Mouse (Mus musculus) embryonic facial prominence, embryonic 14.5 days (tissue): ENCODE measurements around the gene Gm10912. TPM values are rescaled to one million over a fixed set of nuclear protein-coding genes. Genes with fewer than 3 reads are reported as not detected.
A peak's percentile ranks its signal among the peaks of the same experiment; 100 is the strongest.
"Not testable (repeated sequence)": the region's sequence is repeated elsewhere in the genome, so short reads cannot be mapped to it uniquely, and the experiment has no call there.

Source experiments
- ATAC-seq: fragments of 200-750 bp; cut with Nextera tagmentation; 2 replicates; pipeline ENCODE4 v1.8.0; 2017; ENCODE audit warnings: low read depth, moderate number of reproducible peaks, moderate TSS enrichment
- DNase-seq: peaks from one replicate; pipeline ENCODE4 v3.0.0-alpha.2; 2015; ENCODE audit warnings: low spot score
- H3K27ac ChIP-seq: fragments of 300-500 bp; sonication (generic); replicated peaks from 2 replicates; pipeline ENCODE4 v1.5.1; 2014; ENCODE audit warnings: low read depth, mild to moderate bottlenecking, low read length, moderate library complexity
- H3K27me3 ChIP-seq: fragments of 300-500 bp; sonication (generic); replicated peaks from 2 replicates; pipeline ENCODE4 v1.6.1; 2014; ENCODE audit warnings: low read length; ENCODE audit not compliant: control insufficient read depth, insufficient read depth
- H3K36me3 ChIP-seq: fragments of 300-500 bp; sonication (generic); 2 replicates; pipeline ENCODE4 v1.6.1; 2014; ENCODE audit warnings: low read length, mixed read lengths; ENCODE audit not compliant: control insufficient read depth, insufficient read depth
- H3K4me1 ChIP-seq: fragments of 300-500 bp; sonication (generic); 2 replicates; pipeline ENCODE4 v1.6.1; 2014; ENCODE audit warnings: antibody characterized with exemption, low read length; ENCODE audit not compliant: control insufficient read depth, insufficient read depth
- H3K4me2 ChIP-seq: fragments of 300-500 bp; sonication (generic); 2 replicates; pipeline ENCODE4 v1.6.1; 2014; ENCODE audit warnings: low read depth, mild to moderate bottlenecking, low read length, moderate library complexity, mixed read lengths
- H3K4me3 ChIP-seq: fragments of 300-500 bp; sonication (generic); 2 replicates; pipeline ENCODE4 v1.5.1; 2014; ENCODE audit warnings: low read depth, mild to moderate bottlenecking, low read length
- H3K9ac ChIP-seq: fragments of 300-500 bp; sonication (generic); 2 replicates; pipeline ENCODE4 v1.6.1; 2014; ENCODE audit warnings: low read depth, mild to moderate bottlenecking, low read length, moderate library complexity, mixed read lengths
- H3K9me3 ChIP-seq: fragments of 300-500 bp; sonication (generic); 2 replicates; pipeline ENCODE4 v1.6.1; 2016; ENCODE audit warnings: low read length; ENCODE audit not compliant: control insufficient read depth
- WGBS: fragments of 180-500 bp; shearing (Covaris S2); extraction: QIAGEN DNeasy Blood & Tissue Kit; methylation state at CpG from one replicate; pipeline ENCODE4 v1.1.7; 2014; 5-methylcytosine and 5-hydroxymethylcytosine counted together
- polyA plus RNA-seq: library from polyadenylated mRNA; unstranded; fragments of >200 nt; fragmentation: Nextera tagmentation; extraction: Ambion mirVana; gene quantifications from 2 replicates; pipeline ENCODE4 v1.2.1, GENCODE M21; 2014

The Gm10912 gene
- polyA plus RNA-seq, 1 experiment from 2014 or later, result not detected

- Histone ChIP-seq H3K4me2 (no peak overlapping the region), H3K36me3 (peaks cover 48% of the 10 kb centered on the region), H3K4me1 (no peaks in the 10 kb centered on the region), H3K9ac (no peak overlapping the region), H3K9me3 (no peaks in the 10 kb centered on the region), H3K27ac (no peak overlapping the region), H3K27me3 (no peaks in the 10 kb centered on the region), H3K4me3 (no peak overlapping the region)
- ATAC-seq (no peak), DNase-seq (no peak)
- WGBS, result 95% methylated on average over 1 of the region's 1 CpGs
These were observed 7.2 kb upstream of the Gm10912 start for GRCm38 (mm10) chr2:104058381-104058780.

GRCm38 (mm10) chr2:104058954-104059353 is 6.7 kb upstream of the Gm10912 start:
- Histone ChIP-seq H3K27ac (no peak overlapping the region), H3K9ac (no peak overlapping the region), H3K4me3 (no peak overlapping the region), H3K4me1 (no peaks in the 10 kb centered on the region), H3K36me3 (peaks cover 42% of the 10 kb centered on the region), H3K4me2 (no peak overlapping the region), H3K9me3 (no peaks in the 10 kb centered on the region), H3K27me3 (no peaks in the 10 kb centered on the region)
- WGBS, result 90% methylated on average over 4 of the region's 4 CpGs
- DNase-seq (no peak), ATAC-seq (no peak)

- DNase-seq (no peak), ATAC-seq (no peak)
- 72% methylated on average over 10 of the region's 10 CpGs for WGBS
- Histone ChIP-seq H3K27me3 (no peaks in the 10 kb centered on the region), H3K4me3 (no peak overlapping the region), H3K36me3 (peaks cover 34% of the 10 kb centered on the region), H3K27ac (no peak overlapping the region), H3K4me1 (no peaks in the 10 kb centered on the region), H3K9ac (no peak overlapping the region), H3K9me3 (no peaks in the 10 kb centered on the region), H3K4me2 (no peak overlapping the region)
These were observed 5.8 kb upstream of the Gm10912 start for GRCm38 (mm10) chr2:104059786-104060185.

- no peak overlapping the region for H3K27ac ChIP-seq
- no peaks in the 10 kb centered on the region for H3K4me1 ChIP-seq
- H3K9ac ChIP-seq, result no peak overlapping the region
- H3K4me2 ChIP-seq, result no peak overlapping the region
- DNase-seq (no peak), ATAC-seq (no peak)
- H3K9me3 ChIP-seq, result no peaks in the 10 kb centered on the region
- no peak overlapping the region for H3K4me3 ChIP-seq
- 97% methylated on average over 6 of the region's 6 CpGs for WGBS
- no peaks in the 10 kb centered on the region for H3K27me3 ChIP-seq
- H3K36me3 ChIP-seq, result peaks cover 26% of the 10 kb centered on the region
These were observed 4.6 kb upstream of the Gm10912 start for GRCm38 (mm10) chr2:104060996-104061395.

- ATAC-seq, result no peak
- Histone ChIP-seq H3K27ac (no peak overlapping the region), H3K4me1 (no peaks in the 10 kb centered on the region), H3K9ac (no peak overlapping the region), H3K27me3 (no peaks in the 10 kb centered on the region), H3K4me3 (no peak overlapping the region), H3K4me2 (no peak overlapping the region), H3K36me3 (peaks cover 26% of the 10 kb centered on the region), H3K9me3 (no peaks in the 10 kb centered on the region)
- DNase-seq, result peak; percentile 42
These were observed 3.0 kb upstream of the Gm10912 start for GRCm38 (mm10) chr2:104062665-104063064.

- no peak overlapping the region for H3K9ac ChIP-seq
- peaks cover 23% of the 10 kb centered on the region for H3K36me3 ChIP-seq
- no peaks in the 10 kb centered on the region for H3K9me3 ChIP-seq
- ATAC-seq (no peak), DNase-seq (no peak)
- no peak overlapping the region for H3K27ac ChIP-seq
- H3K27me3 ChIP-seq, result no peaks in the 10 kb centered on the region
- 84% methylated on average over 2 of the region's 2 CpGs for WGBS
- H3K4me1 ChIP-seq, result no peaks in the 10 kb centered on the region
- no peak overlapping the region for H3K4me2 ChIP-seq
- no peak overlapping the region for H3K4me3 ChIP-seq
These were observed 1.5 kb upstream of the Gm10912 start for GRCm38 (mm10) chr2:104064152-104064551.

GRCm38 (mm10) chr2:104068450-104068849 is 2.8 kb downstream of the Gm10912 start, which contains the start of gene Gm10799:
TSS of gene Gm10799 (minus strand) at chr2:104068550.
- H3K36me3 ChIP-seq, H3K4me3 ChIP-seq, H3K27ac ChIP-seq, H3K4me1 ChIP-seq, H3K27me3 ChIP-seq, H3K9me3 ChIP-seq, DNase-seq, ATAC-seq, H3K4me2 ChIP-seq, H3K9ac ChIP-seq: not testable (repeated sequence)
- WGBS, result 78% methylated on average over 7 of the region's 7 CpGs

GRCm38 (mm10) chr2:104069704-104070185 is 4.1 kb downstream of the Gm10912 start, which contains the start of gene Cd59b:
TSS of gene Cd59b (plus strand) at chr2:104069849.
- DNase-seq, result peak; percentile 80
- 0 out of 2 replicates have a peak, but pooled peaks cover 5% of the 10 kb centered on the region for H3K4me1 ChIP-seq
- H3K4me3 ChIP-seq, result peak within 1 kb of the TSS; percentile 41
- H3K9ac ChIP-seq, result peak within 1 kb of the TSS; percentile 54
- peak within 1 kb of the TSS; percentile 58 for H3K4me2 ChIP-seq
- H3K27ac ChIP-seq, result peak within 1 kb of the TSS; percentile 48
- H3K27me3 ChIP-seq, result no peaks in the 10 kb centered on the region
- ATAC-seq, result peak; percentile 90
- WGBS, result under 1% methylated on average over 13 of the region's 13 CpGs
- H3K36me3 ChIP-seq, result no peaks in the 10 kb centered on the region
- no peaks in the 10 kb centered on the region for H3K9me3 ChIP-seq

GRCm38 (mm10) chr2:104078285-104078684 is 12.7 kb downstream of the Gm10912 start:
- H3K9me3 ChIP-seq, H3K36me3 ChIP-seq, H3K4me3 ChIP-seq, H3K9ac ChIP-seq, H3K27ac ChIP-seq, DNase-seq, H3K4me2 ChIP-seq, H3K27me3 ChIP-seq, ATAC-seq, H3K4me1 ChIP-seq: not testable (repeated sequence)
- 69% methylated on average over 5 of the region's 5 CpGs for WGBS
